13 mouse cellular contexts compared by ENCODE assay signal in genomic region chr2:150999021-150999420, GRCm38 (mm10). TPM values are rescaled to one million over a fixed set of nuclear protein-coding genes. Genes with fewer than 3 reads are reported as not detected.
DNase-seq lines count a peak whose midpoint lies in the region; ATAC-seq lines count a peak whose summit lies in the region.
"Had no signal": no experiment of that assay in that cellular context is flagged by ENCODE, and none has a peak within 500 bp of the region (broad histone marks: within the 10 kb centered on the region; RNA-seq: fewer than 3 reads in every experiment).

No protein-coding gene starts in this region.

- no peaks in the 10 kb centered on the region for H3K9me3 ChIP-seq in forebrain, embryonic 13.5 days (replicated peaks)
- H3K9me3 ChIP-seq in forebrain, embryonic 15.5 days = no peaks in the 10 kb centered on the region
- H3K9me3 ChIP-seq in midbrain, embryonic 10.5 days (replicated peaks) = no peaks in the 10 kb centered on the region
- H3K9me3 ChIP-seq in midbrain, embryonic 16.5 days (replicated peaks; ENCODE audit: control insufficient read depth, low read length, poor library complexity, severe bottlenecking) = no peaks in the 10 kb centered on the region
- H3K9me3 ChIP-seq in limb, embryonic 11.5 days (ENCODE audit: control insufficient read depth, low read length) = no peaks in the 10 kb centered on the region

- peak overlapping the region; percentile 21 for H3K9ac ChIP-seq in forebrain, embryonic 13.5 days
- no peak overlapping the region for H3K9ac ChIP-seq in forebrain, embryonic 15.5 days (replicated peaks)
- H3K9ac ChIP-seq in midbrain, embryonic 16.5 days (ENCODE audit: low read depth, low read length) = no peak overlapping the region
- peak overlapping the region; percentile 19; the same call in 1 of the 2 replicates for H3K9ac ChIP-seq in limb, embryonic 11.5 days (ENCODE audit: low read length)

- DNase-seq in midbrain, embryonic 10.5 days (ENCODE audit: low spot score) = no peak
- peak; percentile 44 for DNase-seq in limb, embryonic 11.5 days (ENCODE audit: low spot score)
- no peak for DNase-seq in right cerebral cortex, postnatal 36 days (ENCODE audit: low spot score in 2 of 2)
- DNase-seq in spleen, adult 18-20 months = no peak
- DNase-seq in spleen, postnatal 14 days (ENCODE audit: low spot score in 2 of 2) = no peak
- DNase-seq: adrenal gland, adult 8-10 months; gastrocnemius, postnatal 14 days; liver; lung, postnatal 14 days; midbrain, embryonic 14.5 days had no signal

- no peak for ATAC-seq in forebrain, embryonic 13.5 days
- no peak for ATAC-seq in forebrain, embryonic 15.5 days (replicated peaks)
- no peak for ATAC-seq in midbrain, embryonic 16.5 days
- ATAC-seq in limb, embryonic 11.5 days (ENCODE audit: insufficient number of reproducible peaks, low FRiP score, low TSS enrichment, low read depth) = 0 out of 2 replicates have a peak, but pooled peaks have one; percentile 58

- WGBS in forebrain, embryonic 13.5 days = 60% methylated on average over 3 of the region's 3 CpGs
- 80% methylated on average over 3 of the region's 3 CpGs for WGBS in forebrain, embryonic 15.5 days
- 75% methylated on average over 3 of the region's 3 CpGs for WGBS in midbrain, embryonic 10.5 days
- 62% methylated on average over 3 of the region's 3 CpGs for WGBS in midbrain, embryonic 16.5 days
- 33% methylated on average over 3 of the region's 3 CpGs for WGBS in limb, embryonic 11.5 days

- H3K27ac ChIP-seq in forebrain, embryonic 13.5 days = no peak overlapping the region
- H3K27ac ChIP-seq in forebrain, embryonic 15.5 days (replicated peaks) = no peak overlapping the region
- peak overlapping the region; percentile 46 for H3K27ac ChIP-seq in midbrain, embryonic 10.5 days (replicated peaks)
- H3K27ac ChIP-seq in midbrain, embryonic 16.5 days (ENCODE audit: low read length) = no peak overlapping the region
- H3K27ac ChIP-seq in limb, embryonic 11.5 days (replicated peaks; ENCODE audit: low read depth, low read length) = no peak overlapping the region

- H3K36me3 ChIP-seq in forebrain, embryonic 13.5 days (ENCODE audit: poor library complexity, severe bottlenecking) = no peaks in the 10 kb centered on the region
- no peaks in the 10 kb centered on the region for H3K36me3 ChIP-seq in forebrain, embryonic 15.5 days
- peaks cover 3% of the 10 kb centered on the region for H3K36me3 ChIP-seq in midbrain, embryonic 10.5 days
- H3K36me3 ChIP-seq in midbrain, embryonic 16.5 days (ENCODE audit: control insufficient read depth, insufficient read depth, low read length) = no peaks in the 10 kb centered on the region
- H3K36me3 ChIP-seq in limb, embryonic 11.5 days (ENCODE audit: control insufficient read depth, insufficient read depth, low read length) = no peaks in the 10 kb centered on the region

- H3K27me3 ChIP-seq in forebrain, embryonic 13.5 days = no peaks in the 10 kb centered on the region
- H3K27me3 ChIP-seq in forebrain, embryonic 15.5 days = no peaks in the 10 kb centered on the region
- H3K27me3 ChIP-seq in midbrain, embryonic 10.5 days (ENCODE audit: low read depth, poor library complexity, severe bottlenecking) = no peaks in the 10 kb centered on the region
- no peaks in the 10 kb centered on the region for H3K27me3 ChIP-seq in midbrain, embryonic 16.5 days (ENCODE audit: control insufficient read depth, insufficient read depth, low read depth, low read length)
- H3K27me3 ChIP-seq in limb, embryonic 11.5 days (ENCODE audit: control insufficient read depth, insufficient read depth, low read length) = no peaks in the 10 kb centered on the region

- no peak overlapping the region for H3K4me2 ChIP-seq in forebrain, embryonic 13.5 days
- no peak overlapping the region for H3K4me2 ChIP-seq in forebrain, embryonic 15.5 days (replicated peaks)
- H3K4me2 ChIP-seq in midbrain, embryonic 16.5 days (ENCODE audit: low read length) = no peak overlapping the region
- H3K4me2 ChIP-seq in limb, embryonic 11.5 days (ENCODE audit: low read depth, severe bottlenecking) = no peak overlapping the region

- no peak overlapping the region for H3K4me3 ChIP-seq in forebrain, embryonic 13.5 days
- H3K4me3 ChIP-seq in forebrain, embryonic 15.5 days = no peak overlapping the region
- H3K4me3 ChIP-seq in midbrain, embryonic 10.5 days = no peak overlapping the region
- no peak overlapping the region for H3K4me3 ChIP-seq in midbrain, embryonic 16.5 days (ENCODE audit: low read depth, low read length)
- H3K4me3 ChIP-seq in limb, embryonic 11.5 days (ENCODE audit: low read depth, low read length) = no peak overlapping the region

- H3K4me1 ChIP-seq in forebrain, embryonic 13.5 days = peaks cover 23% of the 10 kb centered on the region
- no peaks in the 10 kb centered on the region for H3K4me1 ChIP-seq in forebrain, embryonic 15.5 days
- H3K4me1 ChIP-seq in midbrain, embryonic 10.5 days = peaks cover 31% of the 10 kb centered on the region
- H3K4me1 ChIP-seq in midbrain, embryonic 16.5 days (ENCODE audit: control insufficient read depth, insufficient read depth, low read length) = no peaks in the 10 kb centered on the region
- H3K4me1 ChIP-seq in limb, embryonic 11.5 days (ENCODE audit: control insufficient read depth, insufficient read depth, low read length) = peaks cover 5% of the 10 kb centered on the region

RNA-seq across cellular contexts. Expression of gene Ninl, which starts 40.2 kb away (rescaled TPM):
- polyA plus RNA-seq in forebrain, embryonic 13.5 days (2015; fragmentation: Nextera tagmentation; extraction: Ambion mirVana) = 16.3 and 20.6 TPM in 2 replicates
- 11.4 and 13.8 TPM in 2 replicates for polyA plus RNA-seq in forebrain, embryonic 15.5 days (2015; fragmentation: Nextera tagmentation; extraction: Ambion mirVana)
- polyA plus RNA-seq in midbrain, embryonic 10.5 days (2016; fragmentation: Nextera tagmentation; extraction: Ambion mirVana) = 19.6 and 20.9 TPM in 2 replicates
- polyA plus RNA-seq in midbrain, embryonic 16.5 days (2015; fragmentation: Nextera tagmentation; extraction: Ambion mirVana) = 3.8 and 4.8 TPM in 2 replicates
- polyA plus RNA-seq in limb, embryonic 11.5 days (2014; fragmentation: Nextera tagmentation; extraction: Ambion mirVana) = 11.5 and 13.6 TPM in 2 replicates

RNA-seq across cellular contexts. Expression of gene Nanp, which starts 40.2 kb away (rescaled TPM):
- polyA plus RNA-seq in forebrain, embryonic 13.5 days (2015; fragmentation: Nextera tagmentation; extraction: Ambion mirVana) = 38.1 and 38.9 TPM in 2 replicates
- polyA plus RNA-seq in forebrain, embryonic 15.5 days (2015; fragmentation: Nextera tagmentation; extraction: Ambion mirVana) = 32.4 and 35.3 TPM in 2 replicates
- polyA plus RNA-seq in midbrain, embryonic 10.5 days (2016; fragmentation: Nextera tagmentation; extraction: Ambion mirVana) = 54.3 and 58.4 TPM in 2 replicates
- 35.6 and 37.0 TPM in 2 replicates for polyA plus RNA-seq in midbrain, embryonic 16.5 days (2015; fragmentation: Nextera tagmentation; extraction: Ambion mirVana)
- polyA plus RNA-seq in limb, embryonic 11.5 days (2014; fragmentation: Nextera tagmentation; extraction: Ambion mirVana) = 50.1 and 53.5 TPM in 2 replicates

Comparison
In these comparisons a context has a peak if more than half of its experiments do, and no peak if none do; other contexts are left out.
1. H3K9ac ChIP-seq: peak in forebrain, embryonic 13.5 days (single experiment) and limb, embryonic 11.5 days (single experiment); none in forebrain, embryonic 15.5 days (single experiment) and midbrain, embryonic 16.5 days (single experiment).